Mouse (Mus musculus): ENCODE results near the gene Tbx3. TPM values are rescaled to one million over a fixed set of nuclear protein-coding genes. Genes with fewer than 3 reads are reported as not detected.

Tbx3 gene
- polyA plus RNA-seq (2015; fragmentation: Nextera tagmentation; extraction: Ambion mirVana), result 10.0 and 11.4 TPM in 2 replicates

DNA sequence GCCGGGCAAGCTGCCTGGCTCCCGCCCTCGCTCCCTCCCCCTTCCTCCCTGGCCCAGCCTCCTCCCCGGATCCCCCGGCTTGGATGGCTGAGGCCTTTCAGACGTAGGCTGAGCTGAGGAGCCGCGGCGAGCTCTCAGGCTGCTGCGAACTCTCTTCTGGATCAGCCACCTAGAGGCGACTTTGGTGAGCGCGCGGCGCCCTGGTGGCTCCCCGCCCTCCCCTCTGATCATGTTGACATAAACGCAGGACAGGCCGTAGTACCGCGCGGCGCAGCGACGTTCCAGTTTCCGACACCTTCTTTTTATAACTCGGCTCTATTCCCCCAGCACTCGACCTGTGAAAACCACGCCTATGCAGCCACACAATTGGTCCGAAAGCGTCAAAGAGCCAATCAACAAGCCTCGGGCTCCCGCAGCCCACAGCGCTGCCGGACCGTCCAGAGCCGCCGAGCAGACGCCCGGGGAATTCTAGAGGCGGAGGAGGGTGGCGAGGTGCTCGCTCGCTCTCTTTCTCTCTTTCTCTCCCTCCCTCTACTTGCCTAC, at the start of gene Tbx3:
Gene Tbx3, plus strand, starts transcription at position 104 of the 543 bp plus-strand sequence.
- WGBS, result under 1% methylated on average over 43 of the region's 43 CpGs
- peak within 1 kb of the TSS; percentile 58 for H3K9ac ChIP-seq
- no peaks in the 10 kb centered on the region for H3K9me3 ChIP-seq (replicated peaks)
- peaks cover 30% of the 10 kb centered on the region for H3K4me1 ChIP-seq (replicated peaks)
- H3K4me3 ChIP-seq, result peak within 1 kb of the TSS; percentile 46
- ATAC-seq (replicated peaks; ENCODE audit: insufficient number of reproducible peaks, insufficient read depth, low FRiP score, low read depth), result peak; percentile 91
- H3K36me3 ChIP-seq, result no peaks in the 10 kb centered on the region
- peak within 1 kb of the TSS; percentile 94 for H3K4me2 ChIP-seq
- H3K27ac ChIP-seq, result peak within 1 kb of the TSS; percentile 89
- peaks cover 79% of the 10 kb centered on the region for H3K27me3 ChIP-seq

DNA sequence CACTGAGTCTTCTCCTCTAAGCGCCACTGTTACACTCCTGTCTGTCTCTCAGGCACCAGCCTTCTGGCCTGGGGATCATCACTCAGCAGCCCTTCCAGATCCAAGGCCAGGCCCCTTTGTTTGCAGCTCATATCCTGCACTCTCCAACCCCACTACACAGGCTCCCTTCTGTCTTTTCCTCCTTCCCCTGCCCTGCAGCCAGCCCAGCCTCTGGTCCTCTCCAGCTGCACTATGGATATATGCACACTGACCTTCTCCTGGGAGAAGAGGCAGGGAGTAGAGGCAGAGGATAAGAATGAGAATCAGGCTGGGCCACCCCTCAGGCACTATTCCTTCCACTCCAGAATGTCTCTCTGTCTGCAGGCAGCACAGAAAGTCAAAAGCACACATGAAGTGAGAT, 48.4 kb upstream of the Tbx3 start:
- no peak overlapping the region for H3K27ac ChIP-seq
- no peaks in the 10 kb centered on the region for H3K36me3 ChIP-seq
- no peak overlapping the region for H3K4me3 ChIP-seq
- no peak overlapping the region; the same call in 1 of the 2 replicates for H3K9ac ChIP-seq
- no peak for ATAC-seq (replicated peaks; ENCODE audit: insufficient number of reproducible peaks, insufficient read depth, low FRiP score, low read depth)
- no peaks in the 10 kb centered on the region for H3K9me3 ChIP-seq (replicated peaks)
- WGBS, result 33% methylated on average over 1 of the region's 1 CpGs
- H3K4me1 ChIP-seq (replicated peaks), result peaks cover 14% of the 10 kb centered on the region
- H3K4me2 ChIP-seq, result no peak overlapping the region
- peaks cover 75% of the 10 kb centered on the region for H3K27me3 ChIP-seq

DNA sequence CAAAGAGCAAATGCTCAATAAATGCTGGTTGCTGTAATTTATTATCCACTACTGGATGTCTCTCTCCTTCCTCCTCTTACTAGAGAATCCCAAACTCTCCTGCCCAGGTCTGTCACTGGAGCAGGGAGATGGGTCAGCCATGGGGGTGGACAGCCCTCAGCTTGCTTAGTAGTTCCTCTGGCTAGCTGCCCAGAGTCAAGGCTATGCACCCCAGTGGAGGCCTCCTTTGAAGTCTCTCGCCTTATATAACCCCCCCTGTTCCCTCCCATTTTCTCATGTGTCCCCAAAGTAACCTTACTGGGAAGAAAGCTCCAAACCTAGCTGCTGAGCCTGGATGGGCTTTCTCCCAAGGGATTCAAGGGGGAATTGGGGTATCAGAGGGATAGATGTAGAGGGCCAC, 45.9 kb upstream of the Tbx3 start:
- H3K9ac ChIP-seq, result no peak overlapping the region
- H3K9me3 ChIP-seq (replicated peaks), result no peaks in the 10 kb centered on the region
- ATAC-seq (replicated peaks; ENCODE audit: insufficient number of reproducible peaks, insufficient read depth, low FRiP score, low read depth), result no peak
- H3K4me2 ChIP-seq, result no peak overlapping the region
- WGBS, result 38% methylated on average over 1 of the region's 1 CpGs
- H3K36me3 ChIP-seq, result no peaks in the 10 kb centered on the region
- peaks cover 87% of the 10 kb centered on the region for H3K27me3 ChIP-seq
- no peak overlapping the region for H3K27ac ChIP-seq
- no peak overlapping the region for H3K4me3 ChIP-seq
- peaks cover 14% of the 10 kb centered on the region for H3K4me1 ChIP-seq (replicated peaks)

DNA sequence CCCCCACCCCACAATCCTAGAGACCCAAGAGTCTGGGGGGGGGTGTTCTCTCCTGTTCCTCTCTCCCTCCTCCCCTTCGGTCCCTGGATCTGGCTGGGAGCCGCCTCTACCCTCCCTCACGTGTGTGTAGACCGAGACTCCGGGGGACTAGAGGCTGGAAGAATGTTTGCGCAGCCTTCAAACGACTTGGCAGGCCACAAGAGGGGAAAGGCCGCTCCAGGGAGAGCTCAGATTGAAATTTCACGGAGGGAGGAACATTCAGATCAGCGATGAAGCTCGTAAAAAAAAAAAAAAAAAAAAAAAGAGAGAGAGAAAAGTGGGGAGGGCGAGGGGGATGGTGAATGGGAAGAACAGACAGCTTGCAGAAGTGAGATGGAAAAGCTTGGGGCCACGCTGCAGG, 44.9 kb upstream of the Tbx3 start:
- WGBS, result 8% methylated on average over 13 of the region's 13 CpGs

DNA sequence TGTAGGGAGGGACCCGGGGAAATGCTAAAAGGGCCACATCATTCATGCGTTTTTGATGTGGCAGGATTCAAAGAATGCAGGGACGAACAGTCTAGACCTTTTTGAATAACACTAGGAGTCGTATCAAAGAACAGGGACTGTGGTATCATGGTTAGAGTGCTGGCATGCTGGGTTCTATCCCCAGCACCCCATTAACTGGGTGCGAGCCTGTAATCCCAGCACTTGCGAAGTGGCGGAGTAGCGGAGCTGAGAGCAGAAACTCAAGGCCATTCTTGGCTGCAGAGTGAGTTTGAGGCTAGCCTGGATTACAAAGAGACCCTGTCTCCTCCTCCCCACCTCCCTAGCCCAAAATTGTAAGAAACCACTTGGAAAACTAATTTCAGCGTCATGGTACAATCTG, 44.3 kb upstream of the Tbx3 start:
- peaks cover 90% of the 10 kb centered on the region for H3K27me3 ChIP-seq
- ATAC-seq (replicated peaks; ENCODE audit: insufficient number of reproducible peaks, insufficient read depth, low FRiP score, low read depth), result no peak
- no peak overlapping the region for H3K4me3 ChIP-seq
- no peak overlapping the region for H3K4me2 ChIP-seq
- peaks cover 14% of the 10 kb centered on the region for H3K4me1 ChIP-seq (replicated peaks)
- no peak overlapping the region for H3K27ac ChIP-seq
- H3K9ac ChIP-seq, result no peak overlapping the region
- no peaks in the 10 kb centered on the region for H3K9me3 ChIP-seq (replicated peaks)
- no peaks in the 10 kb centered on the region for H3K36me3 ChIP-seq
- WGBS, result 28% methylated on average over 9 of the region's 9 CpGs

More for the DNA sequence above, 44.9 kb upstream of the Tbx3 start:
- Histone ChIP-seq H3K9ac (no peak overlapping the region), H3K36me3 (no peaks in the 10 kb centered on the region), H3K9me3 (replicated peaks) (no peaks in the 10 kb centered on the region), H3K27ac (no peak overlapping the region), H3K4me3 (no peak overlapping the region), H3K4me2 (no peak overlapping the region), H3K4me1 (replicated peaks) (peaks cover 14% of the 10 kb centered on the region), H3K27me3 (peaks cover 89% of the 10 kb centered on the region)
- ATAC-seq (replicated peaks; ENCODE audit: insufficient number of reproducible peaks, insufficient read depth, low FRiP score, low read depth), result no peak

DNA sequence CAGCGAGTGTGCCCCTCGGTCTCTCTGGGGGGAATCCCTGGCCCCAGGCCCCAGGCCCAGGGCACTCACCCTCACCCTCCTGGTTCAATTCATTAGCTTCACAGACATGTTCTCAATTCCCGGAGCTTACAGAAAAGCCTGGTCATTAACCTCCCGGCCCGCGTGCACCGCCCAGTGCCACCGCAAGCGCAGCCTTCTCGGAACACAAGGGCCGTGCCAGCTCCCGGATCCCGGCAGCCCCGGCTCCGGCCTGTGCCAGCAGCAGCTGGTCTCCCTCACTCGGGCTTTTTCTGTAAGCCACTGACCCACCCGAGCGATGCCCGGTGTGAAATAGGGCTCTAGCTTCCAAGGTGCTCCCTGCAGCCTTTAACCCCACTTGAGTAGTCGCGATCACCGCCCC, 43.8 kb upstream of the Tbx3 start:
- peak overlapping the region; percentile 55 for H3K4me2 ChIP-seq
- H3K4me1 ChIP-seq (replicated peaks), result peaks cover 14% of the 10 kb centered on the region
- H3K9me3 ChIP-seq (replicated peaks), result no peaks in the 10 kb centered on the region
- H3K9ac ChIP-seq, result no peak overlapping the region
- no peaks in the 10 kb centered on the region for H3K36me3 ChIP-seq
- H3K27ac ChIP-seq, result no peak overlapping the region
- H3K27me3 ChIP-seq, result peaks cover 91% of the 10 kb centered on the region
- 7% methylated on average over 22 of the region's 22 CpGs for WGBS
- ATAC-seq (replicated peaks; ENCODE audit: insufficient number of reproducible peaks, insufficient read depth, low FRiP score, low read depth), result no peak
- H3K4me3 ChIP-seq, result peak overlapping the region; percentile 22

DNA sequence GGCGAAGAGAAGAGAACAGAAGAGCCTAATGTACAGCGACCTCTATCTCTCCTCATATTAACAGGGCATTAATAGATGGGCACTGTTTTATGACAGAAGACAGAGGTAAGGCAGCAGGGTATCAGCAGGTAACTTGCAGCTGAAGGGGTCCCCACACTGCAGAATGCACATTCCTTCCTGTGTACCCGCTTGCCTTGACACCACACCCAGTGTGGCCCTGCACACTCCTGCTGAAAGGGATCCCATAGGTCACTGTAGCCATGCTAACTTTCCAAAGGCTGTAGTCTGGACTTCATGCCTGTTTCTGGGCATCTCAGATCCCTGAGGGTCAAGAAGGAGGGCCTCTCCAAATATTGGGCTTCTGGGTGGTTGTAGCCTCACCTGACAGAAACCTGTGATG, 42.4 kb upstream of the Tbx3 start:
- Histone ChIP-seq H3K9ac (no peak overlapping the region), H3K27ac (no peak overlapping the region), H3K9me3 (replicated peaks) (no peaks in the 10 kb centered on the region), H3K4me2 (no peak overlapping the region), H3K4me1 (replicated peaks) (peaks cover 14% of the 10 kb centered on the region), H3K4me3 (no peak overlapping the region), H3K27me3 (peaks cover 95% of the 10 kb centered on the region), H3K36me3 (no peaks in the 10 kb centered on the region)
- no peak for ATAC-seq (replicated peaks; ENCODE audit: insufficient number of reproducible peaks, insufficient read depth, low FRiP score, low read depth)
- WGBS, result 83% methylated on average over 3 of the region's 3 CpGs

DNA sequence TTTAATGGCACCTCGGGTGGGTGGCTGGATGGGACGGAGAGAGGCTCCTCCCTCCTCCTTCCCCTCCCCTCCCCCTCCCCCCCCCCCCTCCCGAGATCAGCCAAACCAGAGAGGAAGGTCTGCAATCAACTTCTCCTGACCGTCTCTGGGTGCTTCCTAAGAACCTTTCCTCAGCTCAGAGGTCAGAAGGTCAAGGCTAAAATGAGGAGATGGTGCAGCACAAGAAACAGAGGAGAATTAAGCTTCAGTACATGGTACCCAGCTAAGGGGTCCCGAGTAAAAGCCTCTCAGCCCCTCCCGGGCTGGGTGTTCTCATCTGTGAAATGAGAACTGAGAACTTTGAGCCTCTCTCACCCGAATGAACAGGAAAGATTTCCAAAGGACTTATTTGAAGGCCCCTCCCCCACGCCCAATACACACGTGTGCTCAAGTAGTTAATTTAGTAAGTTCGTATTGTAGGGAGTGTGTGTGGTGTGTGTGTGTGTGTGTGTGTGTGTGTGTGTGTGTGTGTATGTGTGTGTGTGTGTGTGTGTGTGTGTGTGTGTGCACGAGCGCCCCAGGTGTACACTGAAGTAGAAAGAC, 41.6 kb upstream of the Tbx3 start:
- WGBS, result 40% methylated on average over 12 of the region's 12 CpGs
- Histone ChIP-seq H3K9ac (no peak overlapping the region), H3K27me3 (peaks cover 95% of the 10 kb centered on the region), H3K27ac (no peak overlapping the region), H3K4me1 (replicated peaks) (peaks cover 14% of the 10 kb centered on the region), H3K9me3 (replicated peaks) (no peaks in the 10 kb centered on the region), H3K36me3 (no peaks in the 10 kb centered on the region), H3K4me3 (no peak overlapping the region), H3K4me2 (no peak overlapping the region)
- ATAC-seq (replicated peaks; ENCODE audit: insufficient number of reproducible peaks, insufficient read depth, low FRiP score, low read depth), result no peak

DNA sequence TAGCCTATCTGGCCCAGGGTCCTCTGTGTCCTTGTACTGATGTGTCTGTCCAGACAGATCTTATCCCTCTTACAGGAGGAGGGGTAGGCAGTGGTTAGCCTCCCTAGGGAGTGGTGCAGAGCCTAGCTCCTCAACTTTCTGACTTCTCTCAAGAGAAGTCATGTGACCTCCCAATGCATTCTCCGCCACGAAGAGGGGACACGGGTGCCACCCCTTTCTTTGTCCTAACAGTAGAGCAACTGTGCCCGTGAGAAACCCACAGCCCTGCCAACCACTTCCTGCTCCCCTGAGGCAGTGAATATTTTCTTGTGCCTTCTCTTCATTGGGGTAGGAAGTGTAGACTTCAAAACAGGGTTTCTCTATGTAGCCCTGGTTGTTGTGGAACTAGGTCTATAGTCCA, 36.9 kb upstream of the Tbx3 start:
- no peak overlapping the region for H3K9ac ChIP-seq
- no peak for ATAC-seq (replicated peaks; ENCODE audit: insufficient number of reproducible peaks, insufficient read depth, low FRiP score, low read depth)
- peaks cover 10% of the 10 kb centered on the region for H3K4me1 ChIP-seq (replicated peaks)
- no peak overlapping the region for H3K4me3 ChIP-seq
- peaks cover 88% of the 10 kb centered on the region for H3K27me3 ChIP-seq
- no peaks in the 10 kb centered on the region for H3K9me3 ChIP-seq (replicated peaks)
- H3K4me2 ChIP-seq, result no peak overlapping the region
- 76% methylated on average over 4 of the region's 4 CpGs for WGBS
- no peak overlapping the region for H3K27ac ChIP-seq
- H3K36me3 ChIP-seq, result no peaks in the 10 kb centered on the region

DNA sequence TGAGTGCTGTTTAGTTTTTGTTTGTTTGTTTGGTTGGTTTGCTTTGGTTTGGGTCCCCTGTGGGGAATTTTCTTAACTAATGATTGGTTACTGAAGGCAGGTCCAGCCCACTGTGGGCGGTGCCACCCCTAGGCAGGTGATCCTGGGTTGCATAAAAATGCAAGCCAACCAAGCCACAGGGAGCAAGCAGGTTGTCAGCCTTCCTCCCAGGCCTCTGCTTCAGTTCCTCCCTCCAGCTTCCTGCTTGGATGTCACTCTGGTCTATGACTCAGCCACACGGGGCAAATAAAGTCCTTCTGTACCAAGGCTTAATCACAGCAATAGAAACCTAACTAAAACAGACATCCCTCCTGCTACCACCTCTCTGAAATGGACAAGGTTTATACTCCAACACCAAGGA, 35.6 kb upstream of the Tbx3 start:
- no peak for ATAC-seq (replicated peaks; ENCODE audit: insufficient number of reproducible peaks, insufficient read depth, low FRiP score, low read depth)
- H3K27me3 ChIP-seq, result peaks cover 89% of the 10 kb centered on the region
- peaks cover 10% of the 10 kb centered on the region for H3K4me1 ChIP-seq (replicated peaks)
- no peaks in the 10 kb centered on the region for H3K36me3 ChIP-seq
- H3K9me3 ChIP-seq (replicated peaks), result no peaks in the 10 kb centered on the region
- no peak overlapping the region for H3K27ac ChIP-seq
- H3K4me3 ChIP-seq, result no peak overlapping the region
- no peak overlapping the region for H3K9ac ChIP-seq
- H3K4me2 ChIP-seq, result no peak overlapping the region
- 56% methylated on average over 2 of the region's 2 CpGs for WGBS

DNA sequence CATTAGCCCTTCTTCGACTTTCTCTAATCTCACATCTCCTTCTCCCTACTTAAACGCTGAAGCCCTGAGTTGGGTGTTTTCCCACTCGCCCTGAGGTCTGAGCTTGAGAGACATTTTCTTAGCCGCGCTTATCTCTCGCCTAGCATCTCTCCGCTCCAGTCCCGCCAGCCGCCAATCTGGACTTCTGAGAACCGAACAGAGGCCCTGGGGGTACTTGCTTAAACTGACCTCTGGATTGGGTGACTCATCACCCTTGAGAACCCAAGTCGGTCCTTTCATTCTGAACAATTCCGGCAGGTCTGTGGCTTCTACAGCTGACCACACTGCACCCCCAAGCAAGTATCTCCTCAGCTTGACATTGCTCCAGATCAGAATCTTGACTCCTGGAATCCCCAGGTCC, 32.2 kb upstream of the Tbx3 start:
- H3K4me2 ChIP-seq, result no peak overlapping the region
- no peaks in the 10 kb centered on the region for H3K9me3 ChIP-seq (replicated peaks)
- no peak overlapping the region for H3K27ac ChIP-seq
- no peak overlapping the region for H3K4me3 ChIP-seq
- no peaks in the 10 kb centered on the region for H3K36me3 ChIP-seq
- 23% methylated on average over 12 of the region's 12 CpGs for WGBS
- peaks cover 10% of the 10 kb centered on the region for H3K4me1 ChIP-seq (replicated peaks)
- H3K9ac ChIP-seq, result no peak overlapping the region
- no peak for ATAC-seq (replicated peaks; ENCODE audit: insufficient number of reproducible peaks, insufficient read depth, low FRiP score, low read depth)
- H3K27me3 ChIP-seq, result peaks cover 90% of the 10 kb centered on the region

DNA sequence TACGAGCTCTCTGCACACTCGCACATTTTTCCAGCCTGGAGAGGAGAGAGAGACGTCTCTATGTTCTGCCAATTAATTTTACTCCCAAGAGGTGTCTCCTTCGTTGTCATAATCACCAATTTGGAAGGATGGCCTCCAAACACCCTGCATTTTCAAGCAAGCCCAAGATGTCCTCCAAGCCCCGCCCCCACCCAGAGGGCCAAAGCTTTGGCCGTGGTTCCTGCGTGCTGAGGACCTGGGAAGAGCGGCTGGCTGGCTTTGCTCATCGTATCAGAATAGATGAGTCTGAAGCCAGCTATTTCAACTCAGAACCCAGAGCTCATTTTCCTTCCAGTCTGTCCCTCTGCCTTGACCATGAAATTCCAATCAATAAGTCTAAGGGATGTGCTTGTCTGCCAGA, 29.4 kb upstream of the Tbx3 start:
- Histone ChIP-seq H3K27ac (no peak overlapping the region), H3K36me3 (no peaks in the 10 kb centered on the region), H3K4me3 (no peak overlapping the region), H3K27me3 (peaks cover 89% of the 10 kb centered on the region), H3K4me1 (replicated peaks) (peaks cover 8% of the 10 kb centered on the region), H3K4me2 (no peak overlapping the region), H3K9ac (no peak overlapping the region), H3K9me3 (replicated peaks) (no peaks in the 10 kb centered on the region)
- WGBS, result 55% methylated on average over 9 of the region's 9 CpGs
- ATAC-seq (replicated peaks; ENCODE audit: insufficient number of reproducible peaks, insufficient read depth, low FRiP score, low read depth), result no peak
